Mouse (Mus musculus): ENCODE data around the gene H2-Ke6. TPM values are rescaled to one million over a fixed set of nuclear protein-coding genes. Genes with fewer than 3 reads are reported as not detected.

The H2-Ke6 gene
- 24.5 and 25.0 TPM in 2 replicates for polyA plus RNA-seq (2012; rRNA removed)

- H3K27me3 ChIP-seq (ENCODE audit: control insufficient read depth, insufficient read depth, low read length): no peaks in the 10 kb centered on the region
- TF ChIP-seq POLR2A (IDR thresholded peaks at IDR 0.05; ENCODE audit: control insufficient read depth, low read depth, low read length): peak; percentile 61
- no peak for TF ChIP-seq CTCF (IDR thresholded peaks at IDR 0.05; ENCODE audit: control insufficient read depth, insufficient read depth, insufficient replicate concordance, low read depth, low read length)
- no peaks in the 10 kb centered on the region for H3K36me3 ChIP-seq (ENCODE audit: control insufficient read depth, insufficient read depth, low read length)
- H3K27ac ChIP-seq (ENCODE audit: control insufficient read depth, insufficient read depth, low read depth, low read length): peak within 1 kb of the TSS; percentile 52
- H3K4me3 ChIP-seq (ENCODE audit: control insufficient read depth, low read depth, low read length): peak within 1 kb of the TSS; percentile 83
- peaks cover 47% of the 10 kb centered on the region for H3K4me1 ChIP-seq (ENCODE audit: control insufficient read depth, insufficient read depth, low read length)
Observed at GRCm38 (mm10) chr17:34027656-34028223, at the start of gene H2-Ke6. Gene H2-Ke6, minus strand, starts transcription at chr17:34028060.

GRCm38 (mm10) chr17:34077549-34077948 is 49.7 kb upstream of the H2-Ke6 start:
- H3K4me3 ChIP-seq (ENCODE audit: control insufficient read depth, low read depth, low read length): no peak overlapping the region
- no peaks in the 10 kb centered on the region for H3K27me3 ChIP-seq (ENCODE audit: control insufficient read depth, insufficient read depth, low read length)
- peaks cover 3% of the 10 kb centered on the region for H3K4me1 ChIP-seq (ENCODE audit: control insufficient read depth, insufficient read depth, low read length)
- H3K27ac ChIP-seq (ENCODE audit: control insufficient read depth, insufficient read depth, low read depth, low read length): no peak overlapping the region
- no peaks in the 10 kb centered on the region for H3K36me3 ChIP-seq (ENCODE audit: control insufficient read depth, insufficient read depth, low read length)
- TF ChIP-seq CTCF (IDR thresholded peaks at IDR 0.05; ENCODE audit: control insufficient read depth, insufficient read depth, insufficient replicate concordance, low read depth, low read length): peak; percentile 60
- no peak for TF ChIP-seq POLR2A (IDR thresholded peaks at IDR 0.05; ENCODE audit: control insufficient read depth, low read depth, low read length)

GRCm38 (mm10) chr17:34075271-34075670 is 47.4 kb upstream of the H2-Ke6 start:
- H3K36me3 ChIP-seq (ENCODE audit: control insufficient read depth, insufficient read depth, low read length): no peaks in the 10 kb centered on the region
- no peak overlapping the region for H3K4me3 ChIP-seq (ENCODE audit: control insufficient read depth, low read depth, low read length)
- H3K27ac ChIP-seq (ENCODE audit: control insufficient read depth, insufficient read depth, low read depth, low read length): no peak overlapping the region
- peaks cover 3% of the 10 kb centered on the region for H3K4me1 ChIP-seq (ENCODE audit: control insufficient read depth, insufficient read depth, low read length)
- H3K27me3 ChIP-seq (ENCODE audit: control insufficient read depth, insufficient read depth, low read length): no peaks in the 10 kb centered on the region
- TF ChIP-seq CTCF (IDR thresholded peaks at IDR 0.05; ENCODE audit: control insufficient read depth, insufficient read depth, insufficient replicate concordance, low read depth, low read length): no peak
- TF ChIP-seq POLR2A (IDR thresholded peaks at IDR 0.05; ENCODE audit: control insufficient read depth, low read depth, low read length): no peak

GRCm38 (mm10) chr17:34072091-34072490 is 44.2 kb upstream of the H2-Ke6 start:
- Histone ChIP-seq H3K27ac (ENCODE audit: control insufficient read depth, insufficient read depth, low read depth, low read length) (no peak overlapping the region), H3K36me3 (ENCODE audit: control insufficient read depth, insufficient read depth, low read length) (no peaks in the 10 kb centered on the region), H3K27me3 (ENCODE audit: control insufficient read depth, insufficient read depth, low read length) (no peaks in the 10 kb centered on the region), H3K4me1 (ENCODE audit: control insufficient read depth, insufficient read depth, low read length) (peaks cover 2% of the 10 kb centered on the region; the same call in 1 of the 2 replicates), H3K4me3 (ENCODE audit: control insufficient read depth, low read depth, low read length) (no peak overlapping the region)
- TF ChIP-seq POLR2A (IDR thresholded peaks at IDR 0.05; ENCODE audit: control insufficient read depth, low read depth, low read length): no peak
- TF ChIP-seq CTCF (IDR thresholded peaks at IDR 0.05; ENCODE audit: control insufficient read depth, insufficient read depth, insufficient replicate concordance, low read depth, low read length): no peak

- H3K4me3 ChIP-seq (ENCODE audit: control insufficient read depth, low read depth, low read length): no peak overlapping the region
- H3K27me3 ChIP-seq (ENCODE audit: control insufficient read depth, insufficient read depth, low read length): no peaks in the 10 kb centered on the region
- no peaks in the 10 kb centered on the region for H3K36me3 ChIP-seq (ENCODE audit: control insufficient read depth, insufficient read depth, low read length)
- no peak for TF ChIP-seq POLR2A (IDR thresholded peaks at IDR 0.05; ENCODE audit: control insufficient read depth, low read depth, low read length)
- no peak for TF ChIP-seq CTCF (IDR thresholded peaks at IDR 0.05; ENCODE audit: control insufficient read depth, insufficient read depth, insufficient replicate concordance, low read depth, low read length)
- no peaks in the 10 kb centered on the region for H3K4me1 ChIP-seq (ENCODE audit: control insufficient read depth, insufficient read depth, low read length)
- H3K27ac ChIP-seq (ENCODE audit: control insufficient read depth, insufficient read depth, low read depth, low read length): no peak overlapping the region
Observed at GRCm38 (mm10) chr17:34068864-34069263, 41.0 kb upstream of the H2-Ke6 start.

- TF ChIP-seq POLR2A (IDR thresholded peaks at IDR 0.05; ENCODE audit: control insufficient read depth, low read depth, low read length) (no peak), CTCF (IDR thresholded peaks at IDR 0.05; ENCODE audit: control insufficient read depth, insufficient read depth, insufficient replicate concordance, low read depth, low read length) (no peak)
- no peak overlapping the region for H3K27ac ChIP-seq (ENCODE audit: control insufficient read depth, insufficient read depth, low read depth, low read length)
- no peaks in the 10 kb centered on the region for H3K27me3 ChIP-seq (ENCODE audit: control insufficient read depth, insufficient read depth, low read length)
- H3K4me1 ChIP-seq (ENCODE audit: control insufficient read depth, insufficient read depth, low read length): no peaks in the 10 kb centered on the region
- no peak overlapping the region for H3K4me3 ChIP-seq (ENCODE audit: control insufficient read depth, low read depth, low read length)
- no peaks in the 10 kb centered on the region for H3K36me3 ChIP-seq (ENCODE audit: control insufficient read depth, insufficient read depth, low read length)
Observed at GRCm38 (mm10) chr17:34057224-34057623, 29.4 kb upstream of the H2-Ke6 start.

GRCm38 (mm10) chr17:34047404-34048050 is 19.7 kb upstream of the H2-Ke6 start:
- H3K4me3 ChIP-seq (ENCODE audit: control insufficient read depth, low read depth, low read length): no peak overlapping the region
- no peak overlapping the region for H3K27ac ChIP-seq (ENCODE audit: control insufficient read depth, insufficient read depth, low read depth, low read length)
- no peaks in the 10 kb centered on the region for H3K36me3 ChIP-seq (ENCODE audit: control insufficient read depth, insufficient read depth, low read length)
- H3K4me1 ChIP-seq (ENCODE audit: control insufficient read depth, insufficient read depth, low read length): no peaks in the 10 kb centered on the region
- TF ChIP-seq CTCF (IDR thresholded peaks at IDR 0.05; ENCODE audit: control insufficient read depth, insufficient read depth, insufficient replicate concordance, low read depth, low read length): no peak
- no peak for TF ChIP-seq POLR2A (IDR thresholded peaks at IDR 0.05; ENCODE audit: control insufficient read depth, low read depth, low read length)
- H3K27me3 ChIP-seq (ENCODE audit: control insufficient read depth, insufficient read depth, low read length): no peaks in the 10 kb centered on the region

All from testis, adult 2 months (tissue).